Mouse (Mus musculus) left cerebral cortex, postnatal 4 days (tissue): Measurements from ENCODE around the gene Maged1. TPM values are rescaled to one million over a fixed set of nuclear protein-coding genes. Genes with fewer than 3 reads are reported as not detected.
A peak's percentile ranks its signal among the peaks of the same experiment; 100 is the strongest.
"Not testable (repeated sequence)": the region's sequence is repeated elsewhere in the genome, so short reads cannot be mapped to it uniquely, and the experiment has no call there.

Source experiments
- DNase-seq: peaks from one replicate; pipeline ENCODE4 v3.0.0-alpha.2; 2022
- intact Hi-C: fragments of 180-260 bp; cut with DNase I; formaldehyde crosslinking; loops from one replicate; pipeline ENCODE4 v1.15.1; 2025
- total RNA-seq, 2 experiments: library from RNA; stranded (reverse); gene quantifications; 2 replicates each; pipeline ENCODE4 v1.2.3; 2021

Maged1 gene
- total RNA-seq = 100 to 1,000 TPM; 517 to 564 TPM

DNA sequence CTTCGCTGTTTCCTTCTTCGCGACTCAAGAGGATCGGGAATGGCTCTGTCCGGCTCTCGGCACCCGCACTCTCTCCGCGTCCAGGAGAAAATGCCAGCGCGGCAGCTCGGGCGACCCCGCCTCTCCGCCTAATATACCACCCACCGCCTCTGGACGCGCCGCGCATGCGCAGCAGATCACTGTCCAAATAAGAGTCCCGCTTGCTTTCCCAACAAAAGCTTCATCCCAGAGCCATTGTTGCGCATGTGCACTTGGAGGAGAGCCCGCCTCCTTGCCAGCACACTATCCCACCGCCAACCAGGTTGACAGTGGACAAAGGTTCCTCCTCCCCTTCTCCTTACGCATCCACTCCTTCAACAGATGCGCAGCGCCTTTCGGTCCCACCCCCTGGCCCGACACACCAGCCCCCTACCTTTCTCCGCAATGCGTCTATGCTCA, at the start of gene Maged1:
Gene Maged1 (minus strand): TSS at position 226 of the 438 bp plus-strand sequence.
- DNase-seq = peak; percentile 93
- intact Hi-C loops = no loop called here

DNA sequence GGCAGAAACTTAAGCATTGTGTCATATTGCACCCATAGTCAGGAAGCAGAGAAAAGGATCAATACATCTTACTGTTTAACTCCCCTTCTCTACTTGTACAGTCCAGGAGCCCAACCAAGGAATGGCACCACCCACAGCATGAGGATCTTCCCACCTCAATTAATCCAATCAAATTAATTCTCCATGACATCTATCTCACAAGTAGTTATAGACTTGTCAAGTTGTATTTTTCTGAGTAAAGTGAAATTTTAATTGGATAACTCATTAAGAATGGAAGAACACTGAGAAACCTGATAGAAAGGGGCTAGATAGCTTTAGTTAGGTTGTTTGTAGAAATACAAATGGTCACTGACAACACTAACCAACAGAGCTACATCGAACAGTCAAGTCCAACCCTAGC, 38.3 kb upstream of the Maged1 start:
- no peak for DNase-seq
- intact Hi-C loops = no loop called here

DNA sequence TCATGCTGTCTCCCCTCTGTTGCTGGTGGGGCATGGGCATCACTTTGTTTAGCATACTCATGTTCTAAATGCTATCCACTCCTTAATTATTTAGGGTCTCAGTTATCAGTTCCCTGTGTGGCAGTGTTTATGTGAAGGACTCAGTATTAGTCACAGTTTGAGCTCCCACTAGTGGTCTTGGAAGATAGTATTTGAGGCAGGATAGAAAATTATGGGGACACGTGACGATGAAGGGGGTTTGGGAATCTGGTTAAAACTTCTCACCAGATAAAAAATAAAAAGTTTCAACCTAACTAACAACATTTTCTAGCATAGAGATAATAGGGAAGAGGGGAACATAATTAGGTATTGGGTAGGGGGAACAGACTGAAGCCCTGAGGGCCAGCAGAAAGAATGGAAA, 22.8 kb upstream of the Maged1 start:
- intact Hi-C loops = no loop called here
- no peak for DNase-seq

DNA sequence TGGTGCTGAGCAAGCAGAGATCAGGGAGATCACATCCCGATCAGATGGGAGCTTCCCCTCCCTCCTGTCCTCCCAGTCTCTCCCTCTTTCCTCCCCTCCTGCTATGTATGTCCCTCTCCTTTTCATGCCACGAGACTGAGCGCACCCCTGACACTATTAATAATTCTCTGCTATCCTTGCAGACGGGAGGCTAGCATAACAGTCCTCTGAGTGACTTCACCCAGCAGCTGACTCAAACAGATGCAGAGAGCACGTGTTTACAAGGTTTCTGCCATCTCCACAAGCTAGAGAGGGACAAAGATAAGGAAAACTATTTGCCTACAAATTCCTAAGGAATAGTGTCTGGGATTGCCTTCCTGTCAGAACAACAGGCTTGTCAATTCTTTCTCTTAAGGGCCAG, 20.4 kb upstream of the Maged1 start:
- DNase-seq = no peak
- intact Hi-C loops = no loop called here

DNA sequence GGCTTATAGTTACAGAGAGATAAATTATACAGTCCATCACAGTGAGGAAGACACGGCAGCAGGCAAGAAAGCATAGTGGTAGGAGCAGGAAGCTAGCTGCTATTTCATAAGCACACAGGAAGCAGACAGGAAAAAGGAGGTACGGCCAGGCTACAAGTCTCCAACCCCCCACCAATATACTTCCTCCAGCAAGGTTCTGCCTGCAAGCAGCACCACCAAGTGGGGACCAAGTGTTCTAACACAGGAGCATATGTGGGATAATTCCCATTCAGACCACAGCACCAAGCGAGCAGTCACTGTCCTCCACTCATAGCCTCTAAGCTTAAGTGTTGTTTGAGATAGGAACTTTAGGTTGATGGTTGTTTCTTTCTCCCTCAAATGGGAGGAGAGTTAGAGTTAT, 6.3 kb upstream of the Maged1 start:
- intact Hi-C loops = loop anchor here (5.0 kb wide), 1 partner anchor 116 kb away; no protein-coding TSS in a partner anchor
- DNase-seq = no peak

DNA sequence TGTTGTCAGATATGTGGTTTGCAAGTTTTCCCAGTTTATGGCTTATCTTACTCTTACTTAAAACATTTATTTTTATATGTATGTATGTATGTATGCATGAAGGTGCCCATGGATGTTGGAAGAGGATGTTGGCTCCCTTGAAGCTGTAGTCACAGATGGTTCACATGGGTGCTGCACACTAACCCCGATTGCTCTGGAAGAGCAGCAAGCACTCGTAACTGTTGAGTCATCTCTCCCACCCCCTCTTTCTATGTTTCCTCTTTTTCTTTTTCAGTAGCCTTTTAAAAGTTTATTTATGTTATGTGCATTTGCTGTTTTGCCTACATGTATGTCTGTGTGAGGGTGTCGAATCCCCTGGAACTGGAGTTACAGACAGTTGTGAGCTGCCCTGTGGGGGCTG, 4.0 kb upstream of the Maged1 start:
- intact Hi-C loops = loop anchor here (5.0 kb wide), 1 partner anchor 114 kb away; no protein-coding TSS in a partner anchor

DNA sequence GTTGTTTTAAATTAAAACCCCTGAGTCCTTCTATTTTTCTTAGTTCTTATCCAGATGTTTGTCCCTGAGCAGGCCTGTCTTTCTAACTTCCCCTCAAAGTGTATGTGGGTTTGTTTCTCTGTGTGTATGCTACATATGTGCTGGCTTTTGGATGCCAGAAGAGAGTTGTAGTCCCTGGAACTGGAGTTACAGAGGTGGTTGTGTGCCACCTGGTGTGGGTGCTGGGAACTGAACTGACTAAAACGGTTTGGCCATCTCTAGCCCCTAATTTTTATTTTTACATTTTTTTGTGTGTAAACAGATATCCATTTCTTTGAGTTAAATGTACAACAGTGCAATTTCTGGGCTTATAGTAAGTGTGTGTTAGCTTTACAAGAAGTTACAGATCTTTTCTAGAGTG, 3.0 kb upstream of the Maged1 start:
- intact Hi-C loops = loop anchor here (5.0 kb wide), 1 partner anchor 113 kb away; no protein-coding TSS in a partner anchor
- peak; percentile 29 for DNase-seq

More for the DNA sequence above, 4.0 kb upstream of the Maged1 start:
- no peak for DNase-seq

DNA sequence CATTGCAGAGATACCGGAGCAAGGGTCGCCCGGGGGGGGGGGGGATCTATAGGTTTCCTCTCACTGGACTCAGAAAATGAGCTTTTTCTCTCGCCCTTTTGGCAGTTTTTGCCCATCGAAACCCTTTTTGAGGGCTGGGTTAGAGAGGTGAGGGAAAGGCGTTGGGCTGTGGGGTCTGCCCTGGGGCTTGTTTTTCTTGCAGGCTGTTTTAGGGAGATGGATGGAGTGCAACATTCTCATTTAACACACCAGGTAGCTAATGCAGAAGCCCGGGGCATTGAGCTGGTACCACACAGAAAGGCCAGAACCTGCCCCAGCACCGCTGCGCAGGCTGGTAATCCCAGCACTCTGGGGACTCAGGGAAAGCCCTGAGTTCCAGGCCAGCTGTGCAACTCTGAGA, 593 bp upstream of the Maged1 start:
- intact Hi-C loops = no loop called here

DNA sequence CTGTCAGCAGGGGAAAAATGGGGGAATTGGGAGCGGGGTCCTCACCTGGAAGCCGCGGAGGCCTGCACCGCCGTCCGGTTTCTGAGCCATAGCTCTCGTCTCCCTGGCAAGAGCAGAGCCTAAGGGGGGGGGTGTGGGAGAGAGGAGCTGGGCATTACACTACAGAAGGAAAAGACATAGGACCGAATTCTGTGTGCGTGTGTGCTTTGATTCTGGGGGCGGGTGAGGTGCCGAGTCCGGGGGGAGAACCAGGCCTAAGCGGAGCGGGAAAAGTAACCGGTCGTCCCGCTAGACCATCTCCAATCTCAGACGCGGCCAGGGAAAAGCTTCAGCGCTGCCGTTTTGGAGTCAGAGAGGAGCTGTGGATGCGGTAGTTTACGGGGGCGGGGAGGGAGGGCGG, 737 bp downstream of the Maged1 start:
- intact Hi-C loops = no loop called here
- DNase-seq = no peak

More for the DNA sequence above, 593 bp upstream of the Maged1 start:
- DNase-seq = no peak

DNA sequence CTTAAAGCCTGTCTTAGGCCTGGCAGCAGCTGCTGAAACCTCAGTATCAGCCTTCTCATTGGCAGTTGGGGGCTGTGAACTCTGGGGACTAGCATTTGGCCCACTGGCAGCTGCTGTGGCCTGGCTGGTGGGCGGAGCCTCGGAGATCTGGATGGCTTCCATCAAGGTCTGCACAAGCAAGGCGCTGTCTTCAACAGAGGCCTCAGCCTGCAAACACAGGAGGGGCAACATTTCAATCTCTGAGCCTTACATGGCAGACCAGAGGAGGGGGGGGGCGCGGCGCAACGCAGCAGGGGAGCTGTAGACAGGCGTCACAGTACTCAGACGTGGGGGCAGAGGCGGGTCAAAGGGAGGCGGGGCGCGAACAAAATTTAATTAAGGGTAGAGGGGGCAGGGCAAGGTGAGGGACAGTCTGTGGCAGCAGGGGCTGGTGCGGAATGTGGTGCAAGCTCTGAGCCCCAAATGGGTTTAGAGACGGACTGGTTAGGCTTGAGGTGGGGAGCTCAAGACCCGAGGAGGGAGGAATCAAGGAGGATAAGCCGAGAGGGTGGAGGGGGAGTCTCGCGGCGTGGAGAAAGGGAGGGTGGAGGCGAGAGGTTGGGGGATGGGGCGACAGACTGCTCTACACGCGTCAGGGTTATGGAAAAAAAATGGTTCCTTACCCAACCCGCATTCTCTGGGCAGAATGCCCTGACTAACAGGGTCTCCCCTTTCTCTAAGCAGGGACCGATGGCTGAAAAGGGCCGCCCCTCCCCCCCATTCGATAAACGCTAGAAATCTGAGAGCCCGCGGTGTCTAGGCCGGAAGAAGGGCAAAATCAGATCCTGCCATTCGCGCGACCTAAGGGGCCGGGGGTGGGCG, 1.4 kb downstream of the Maged1 start:
- intact Hi-C loops = no loop called here
- peak; percentile 89 for DNase-seq

DNA sequence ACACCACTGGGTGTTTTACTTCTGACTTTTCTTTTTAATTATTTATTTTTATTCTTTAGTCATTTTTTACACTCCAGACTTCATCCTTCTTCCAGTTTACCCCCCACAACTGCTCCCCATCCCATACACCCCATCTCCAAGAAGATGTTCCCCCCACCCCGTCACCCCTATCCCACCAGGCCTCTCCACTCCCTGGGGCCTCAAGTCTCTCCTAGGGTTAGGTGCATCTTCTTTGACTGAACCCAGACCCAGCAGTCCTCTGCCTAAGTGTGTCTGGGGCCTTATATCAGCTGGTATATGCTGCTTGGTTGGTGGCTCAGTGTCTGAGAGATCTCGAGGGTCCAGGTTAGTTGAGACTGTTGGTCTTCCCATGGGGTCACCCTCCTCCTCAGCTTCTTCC, 7.6 kb downstream of the Maged1 start:
- intact Hi-C loops = no loop called here
- DNase-seq = no peak

DNA sequence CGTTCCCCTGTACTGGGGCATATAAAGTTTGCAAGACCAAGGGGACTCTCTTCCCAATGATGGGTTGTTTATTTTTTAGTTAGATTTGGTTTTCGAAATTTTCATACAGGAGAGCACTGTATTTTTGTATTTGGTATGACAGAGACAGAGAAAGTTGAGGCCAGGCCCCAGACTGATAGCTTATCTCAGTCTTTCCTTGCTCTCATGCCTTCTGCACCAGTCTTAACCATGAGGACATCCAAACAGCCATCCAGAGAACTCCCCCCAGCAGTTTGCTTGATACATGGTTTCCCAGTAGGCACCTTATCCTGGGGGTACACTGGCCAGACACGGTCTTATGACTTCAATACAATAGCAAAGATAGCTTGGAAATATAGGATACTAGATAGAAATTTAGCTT, 11.6 kb downstream of the Maged1 start:
- no peak for DNase-seq
- intact Hi-C loops = no loop called here

DNA sequence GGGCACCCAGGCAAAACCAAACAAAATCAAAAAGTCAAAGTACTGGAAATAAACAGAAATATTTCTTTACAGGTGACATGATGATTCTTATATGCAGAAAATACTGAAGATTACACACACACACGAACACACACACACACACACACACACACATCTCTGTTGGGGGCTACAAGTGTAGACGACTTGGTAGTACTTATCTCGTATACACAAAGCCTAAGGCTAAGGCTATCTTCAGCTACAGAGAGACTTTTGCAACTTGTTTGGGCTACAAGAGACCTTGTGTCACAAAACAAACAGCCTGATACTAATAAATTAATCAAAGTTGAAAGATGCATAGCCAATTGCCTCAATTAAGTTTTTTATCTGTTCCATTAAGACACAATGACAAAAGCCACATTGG, 19.8 kb downstream of the Maged1 start:
- DNase-seq = no peak
- intact Hi-C loops = no loop called here

DNA sequence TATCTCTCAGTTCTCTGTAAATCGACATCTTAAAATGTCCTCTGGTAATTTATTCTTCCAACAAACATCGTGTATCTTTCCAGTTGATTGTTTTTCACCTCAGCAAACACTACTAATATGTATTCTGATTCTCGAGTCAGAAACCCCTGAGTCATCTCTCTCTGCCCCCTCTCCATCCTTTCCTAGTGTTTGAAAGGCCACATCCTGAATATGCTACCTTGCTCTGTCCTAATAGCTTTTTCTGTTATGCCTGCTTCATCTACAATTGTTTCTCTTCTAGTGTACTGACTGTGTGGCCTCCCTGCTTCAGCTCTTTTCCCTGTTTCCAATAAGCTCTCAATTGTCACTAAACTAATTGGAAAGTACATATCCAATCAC, 33.5 kb downstream of the Maged1 start:
- no peak for DNase-seq

DNA sequence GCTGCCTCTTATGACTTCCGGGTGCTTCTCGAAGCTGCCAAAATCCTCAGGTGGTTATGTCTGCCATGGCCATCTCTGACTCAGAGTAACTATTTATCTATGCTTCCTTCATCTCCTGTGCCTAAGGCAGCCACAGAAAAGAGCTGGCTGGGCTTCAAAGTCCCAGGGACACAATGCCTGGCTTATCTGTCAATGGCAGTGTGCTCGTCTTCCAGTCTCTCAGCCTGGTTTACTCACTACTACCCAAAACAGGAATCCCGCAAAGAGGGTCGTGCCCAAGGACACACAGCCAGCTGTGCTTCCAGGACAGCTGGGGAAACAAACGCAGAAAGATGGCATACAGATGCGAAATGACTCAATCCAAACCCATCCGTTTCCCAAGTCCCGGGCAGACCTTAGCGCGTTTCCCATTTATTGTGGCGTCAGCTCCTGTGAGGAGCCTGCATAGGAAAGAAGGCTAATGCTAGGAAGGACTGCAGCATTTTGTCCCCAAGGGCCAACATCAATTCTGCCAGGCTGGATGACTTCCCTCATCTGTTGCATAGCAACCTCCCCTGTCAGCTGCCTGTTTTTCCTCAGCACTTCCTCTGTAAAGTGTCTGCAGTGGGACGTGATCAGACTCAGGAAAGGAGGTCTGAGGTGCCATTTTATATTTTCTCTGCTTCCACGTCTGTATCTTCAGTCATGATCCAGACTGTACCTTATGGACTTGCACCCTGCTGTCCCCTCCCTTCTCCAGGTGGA, 34.1 kb downstream of the Maged1 start:
- intact Hi-C loops, DNase-seq: not testable (repeated sequence)

More for the DNA sequence above, 33.5 kb downstream of the Maged1 start:
- intact Hi-C loops = no loop called here

DNA sequence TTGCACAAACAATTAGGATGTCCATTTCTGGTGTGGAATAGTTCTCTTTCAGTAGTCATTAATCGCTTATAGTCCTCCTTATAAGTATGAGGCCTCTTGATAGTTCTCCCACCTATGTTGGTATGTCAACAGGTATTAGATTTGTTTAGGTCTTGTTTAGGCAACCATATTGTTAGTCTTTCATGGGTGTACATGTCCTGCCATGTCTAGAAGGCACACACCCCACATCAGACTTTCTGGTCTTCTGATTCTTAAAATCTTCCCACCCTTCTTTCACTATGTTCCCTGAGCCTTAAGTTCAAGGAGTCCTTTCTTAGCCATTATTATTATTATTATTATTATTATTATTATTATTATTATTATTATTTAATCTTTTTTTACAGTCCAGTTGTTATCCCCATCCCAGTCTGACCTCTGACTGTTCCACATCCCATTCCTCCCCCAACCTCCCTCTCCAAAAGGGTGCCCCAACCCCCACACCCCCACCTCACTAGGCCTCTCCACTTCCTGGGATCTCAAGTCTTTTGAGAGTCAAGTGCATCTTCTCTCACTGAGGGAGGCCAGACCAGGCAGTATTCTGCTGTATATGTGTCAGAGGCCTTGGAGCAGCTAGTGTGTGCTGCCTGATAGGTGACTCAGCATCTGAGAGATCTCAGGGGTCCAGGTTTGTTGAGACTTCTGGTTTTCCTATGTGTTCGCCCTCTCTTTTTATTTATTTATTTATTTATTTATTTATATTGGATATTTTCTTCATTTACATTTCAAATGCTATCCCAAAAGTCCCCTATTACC, 55.7 kb downstream of the Maged1 start:
- no peak for DNase-seq
- intact Hi-C loops = no loop called here

Other genes starting within 250 kb of the Maged1 start
- under 1 TPM in 1 of 2 experiments, not detected in 1; 0.46 TPM for gene Fam90a1b, start 175.4 kb downstream of the Maged1 start, total RNA-seq
- 10 to 100 TPM; 50.7 to 59.8 TPM for gene Apoo, start 175.0 kb downstream of the Maged1 start, total RNA-seq
- gene Gspt2, start 93.9 kb upstream of the Maged1 start, total RNA-seq = 10 to 100 TPM; 29.4 to 31.1 TPM
- gene Zxdb, start 182.4 kb upstream of the Maged1 start, total RNA-seq = 10 to 100 TPM; 12.2 to 12.9 TPM